Mouse (Mus musculus): Measurements from ENCODE around the gene Ngp. TPM values are rescaled to one million over a fixed set of nuclear protein-coding genes. Genes with fewer than 3 reads are reported as not detected.

Gene Ngp
- polyA plus RNA-seq, 1 experiment from 2014 or later = 0.48 TPM

GRCm38 (mm10) chr9:110408099-110408773, 11.3 kb upstream of the Ngp start, which contains the start of gene Ptpn23:
TSS of gene Ptpn23 (minus strand) at chr9:110408213.
- Histone ChIP-seq H3K4me3 (ENCODE audit: low read depth, low read length) (peak within 1 kb of the TSS; percentile 97), H3K9ac (ENCODE audit: low read length) (peak within 1 kb of the TSS; percentile 77), H3K4me1 (ENCODE audit: control insufficient read depth, insufficient read depth, low read length) (peaks cover 6% of the 10 kb centered on the region), H3K9me3 (ENCODE audit: control insufficient read depth, low read length) (no peaks in the 10 kb centered on the region), H3K27ac (replicated peaks; ENCODE audit: low read depth, low read length) (0 out of 2 replicates have a peak within 1 kb of the TSS, but pooled peaks have one; percentile 4), H3K36me3 (ENCODE audit: control insufficient read depth, insufficient read depth, low read length) (no peaks in the 10 kb centered on the region), H3K27me3 (ENCODE audit: control insufficient read depth, insufficient read depth, low read length) (no peaks in the 10 kb centered on the region), H3K4me2 (ENCODE audit: low read depth, severe bottlenecking) (peak within 1 kb of the TSS; percentile 85)
- under 1% methylated on average over 39 of the region's 39 CpGs for WGBS
- ATAC-seq (ENCODE audit: insufficient number of reproducible peaks, low FRiP score, low TSS enrichment, low read depth) = peak; percentile 95
- peak; percentile 96 for DNase-seq (ENCODE audit: low spot score)

DNA sequence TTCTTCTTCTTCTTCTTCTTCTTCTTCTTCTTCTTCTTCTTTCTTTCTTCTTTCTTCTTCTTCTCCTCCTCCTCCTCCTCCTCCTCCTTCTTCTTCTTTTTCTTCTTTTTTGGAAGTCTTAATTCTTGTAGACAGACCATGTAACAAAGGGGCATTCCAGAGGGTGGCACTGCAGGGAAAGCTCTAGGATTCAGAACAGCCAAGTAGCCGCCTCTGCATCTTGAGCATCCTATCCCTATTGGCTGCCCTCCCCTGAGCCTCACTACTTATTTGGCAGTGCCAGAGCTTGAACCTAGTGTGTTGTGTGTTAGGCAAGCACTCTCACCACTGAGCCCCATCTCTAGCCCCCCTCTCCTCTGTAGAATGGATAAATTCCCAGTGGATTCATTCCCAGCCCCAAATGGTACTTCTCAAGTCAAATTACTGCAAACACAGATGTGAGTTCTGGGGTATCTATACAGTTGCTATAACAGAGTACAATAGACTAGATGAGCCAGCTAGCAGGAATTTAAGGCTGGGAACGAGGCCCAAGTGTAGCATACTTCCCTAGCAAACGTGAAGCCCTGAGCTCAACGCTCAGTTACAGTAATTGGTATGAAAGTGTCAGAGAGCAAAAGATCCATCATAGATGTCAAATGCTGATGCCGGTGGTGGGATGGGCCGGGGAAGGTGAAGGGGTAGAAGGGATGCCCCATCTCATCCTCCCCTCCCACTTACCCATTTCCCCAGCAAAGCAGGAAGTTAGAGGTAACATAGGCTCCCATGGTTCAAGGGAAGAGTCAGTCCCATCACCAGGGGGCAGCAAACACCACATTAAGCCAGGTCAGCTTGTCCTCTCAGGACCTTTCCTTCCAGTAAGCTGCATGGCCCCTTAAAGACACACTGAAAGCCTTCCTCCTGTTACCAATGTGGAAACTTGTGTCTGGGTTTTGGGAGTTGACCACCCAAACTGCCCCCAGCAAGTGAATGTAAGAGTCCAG, 8.3 kb upstream of the Ngp start:
- Histone ChIP-seq H3K4me1 (ENCODE audit: control insufficient read depth, insufficient read depth, low read length) (peaks cover 6% of the 10 kb centered on the region), H3K4me3 (ENCODE audit: low read depth, low read length) (no peak overlapping the region), H3K27me3 (ENCODE audit: control insufficient read depth, insufficient read depth, low read length) (no peaks in the 10 kb centered on the region), H3K4me2 (ENCODE audit: low read depth, severe bottlenecking) (no peak overlapping the region), H3K9ac (ENCODE audit: low read length) (no peak overlapping the region), H3K9me3 (ENCODE audit: control insufficient read depth, low read length) (no peaks in the 10 kb centered on the region), H3K27ac (replicated peaks; ENCODE audit: low read depth, low read length) (no peak overlapping the region), H3K36me3 (ENCODE audit: control insufficient read depth, insufficient read depth, low read length) (no peaks in the 10 kb centered on the region)
- 40% methylated on average over 6 of the region's 6 CpGs for WGBS
- DNase-seq (ENCODE audit: low spot score) (peak; percentile 89), ATAC-seq (ENCODE audit: insufficient number of reproducible peaks, low FRiP score, low TSS enrichment, low read depth) (no peak)

DNA sequence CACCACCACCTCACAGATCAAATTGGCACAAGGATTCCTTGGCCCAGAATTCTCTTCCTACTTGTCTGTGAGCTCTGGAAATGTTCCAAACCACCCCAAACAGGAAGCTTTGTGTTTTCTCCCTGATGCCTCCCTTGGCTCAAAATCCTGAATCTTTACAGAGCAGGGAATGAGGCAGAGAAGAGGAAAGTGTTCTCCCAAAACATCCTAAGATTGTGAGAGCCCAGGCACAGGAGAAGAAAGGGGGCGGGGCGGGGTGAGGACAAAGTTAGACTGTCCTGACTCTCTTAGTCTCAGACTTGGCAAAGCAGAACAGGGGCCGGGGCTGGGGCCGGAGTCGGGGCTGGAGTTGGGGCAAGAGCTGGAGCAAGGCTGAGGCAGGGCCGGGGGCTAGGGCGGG, 6.6 kb upstream of the Ngp start:
- Histone ChIP-seq H3K9ac (ENCODE audit: low read length) (no peak overlapping the region), H3K4me2 (ENCODE audit: low read depth, severe bottlenecking) (no peak overlapping the region), H3K4me3 (ENCODE audit: low read depth, low read length) (no peak overlapping the region), H3K27me3 (ENCODE audit: control insufficient read depth, insufficient read depth, low read length) (no peaks in the 10 kb centered on the region), H3K4me1 (ENCODE audit: control insufficient read depth, insufficient read depth, low read length) (no peaks in the 10 kb centered on the region), H3K9me3 (ENCODE audit: control insufficient read depth, low read length) (no peaks in the 10 kb centered on the region), H3K27ac (replicated peaks; ENCODE audit: low read depth, low read length) (no peak overlapping the region), H3K36me3 (ENCODE audit: control insufficient read depth, insufficient read depth, low read length) (no peaks in the 10 kb centered on the region)
- ATAC-seq (ENCODE audit: insufficient number of reproducible peaks, low FRiP score, low TSS enrichment, low read depth) (no peak), DNase-seq (ENCODE audit: low spot score) (no peak)
- 78% methylated on average over 7 of the region's 7 CpGs for WGBS

GRCm38 (mm10) chr9:110413785-110414184, 5.8 kb upstream of the Ngp start:
- Histone ChIP-seq H3K27ac (replicated peaks; ENCODE audit: low read depth, low read length) (no peak overlapping the region), H3K4me2 (ENCODE audit: low read depth, severe bottlenecking) (no peak overlapping the region), H3K36me3 (ENCODE audit: control insufficient read depth, insufficient read depth, low read length) (no peaks in the 10 kb centered on the region), H3K4me3 (ENCODE audit: low read depth, low read length) (no peak overlapping the region), H3K27me3 (ENCODE audit: control insufficient read depth, insufficient read depth, low read length) (no peaks in the 10 kb centered on the region), H3K9ac (ENCODE audit: low read length) (no peak overlapping the region), H3K9me3 (ENCODE audit: control insufficient read depth, low read length) (no peaks in the 10 kb centered on the region), H3K4me1 (ENCODE audit: control insufficient read depth, insufficient read depth, low read length) (no peaks in the 10 kb centered on the region)
- 60% methylated on average over 9 of the region's 9 CpGs for WGBS
- peak; percentile 70 for DNase-seq (ENCODE audit: low spot score)
- ATAC-seq (ENCODE audit: insufficient number of reproducible peaks, low FRiP score, low TSS enrichment, low read depth) = no peak

DNA sequence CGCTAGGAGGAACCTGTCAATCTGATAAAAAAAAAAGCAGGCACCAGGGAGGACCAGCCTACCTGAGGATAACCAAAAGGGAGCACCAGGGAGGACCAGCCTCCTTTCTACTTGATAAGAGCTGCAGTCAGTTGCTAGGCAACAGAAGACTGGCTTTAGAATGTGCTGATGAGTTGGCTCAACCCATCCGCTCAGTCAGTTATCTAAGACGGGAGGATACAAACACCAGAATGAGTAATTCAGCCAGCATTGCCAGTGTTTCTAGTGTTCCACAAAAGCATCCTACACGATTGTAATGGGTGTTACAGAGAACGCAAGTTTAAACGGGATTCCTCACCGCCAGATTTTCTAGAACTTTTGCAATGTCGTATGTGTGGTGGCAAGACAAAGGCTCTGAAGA, 11.7 kb downstream of the Ngp start:
- DNase-seq (ENCODE audit: low spot score) (no peak), ATAC-seq (ENCODE audit: insufficient number of reproducible peaks, low FRiP score, low TSS enrichment, low read depth) (no peak)
- H3K36me3 ChIP-seq (ENCODE audit: control insufficient read depth, insufficient read depth, low read length) = peaks cover 4% of the 10 kb centered on the region; the same call in 1 of the 2 replicates
- H3K4me1 ChIP-seq (ENCODE audit: control insufficient read depth, insufficient read depth, low read length) = no peaks in the 10 kb centered on the region
- WGBS = 90% methylated on average over 8 of the region's 8 CpGs
- no peak overlapping the region for H3K27ac ChIP-seq (replicated peaks; ENCODE audit: low read depth, low read length)
- H3K9me3 ChIP-seq (ENCODE audit: control insufficient read depth, low read length) = no peaks in the 10 kb centered on the region
- no peak overlapping the region for H3K4me3 ChIP-seq (ENCODE audit: low read depth, low read length)
- no peak overlapping the region for H3K9ac ChIP-seq (ENCODE audit: low read length)
- H3K4me2 ChIP-seq (ENCODE audit: low read depth, severe bottlenecking) = no peak overlapping the region
- no peaks in the 10 kb centered on the region for H3K27me3 ChIP-seq (ENCODE audit: control insufficient read depth, insufficient read depth, low read length)

DNA sequence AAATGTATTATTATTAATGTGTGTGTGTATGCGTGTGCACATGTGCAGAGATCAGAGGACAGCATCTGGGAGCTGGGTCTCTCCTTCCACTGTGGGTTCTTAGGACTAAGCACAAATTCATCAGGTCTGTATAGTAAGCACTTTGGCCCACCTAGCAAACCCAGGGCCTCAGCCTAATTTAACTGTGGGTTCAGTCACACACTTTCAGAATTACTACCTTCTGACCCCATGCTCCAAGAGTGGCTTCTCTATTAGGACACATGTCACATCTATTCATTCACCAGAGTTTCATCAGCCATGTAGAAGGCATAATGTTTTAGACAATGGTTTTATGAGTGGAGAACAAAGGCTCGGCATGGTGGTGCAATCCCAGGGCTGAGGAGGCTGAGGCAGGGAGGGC, 13.5 kb downstream of the Ngp start:
- H3K4me2 ChIP-seq (ENCODE audit: low read depth, severe bottlenecking) = no peak overlapping the region
- no peaks in the 10 kb centered on the region for H3K27me3 ChIP-seq (ENCODE audit: control insufficient read depth, insufficient read depth, low read length)
- no peaks in the 10 kb centered on the region for H3K4me1 ChIP-seq (ENCODE audit: control insufficient read depth, insufficient read depth, low read length)
- no peak for ATAC-seq (ENCODE audit: insufficient number of reproducible peaks, low FRiP score, low TSS enrichment, low read depth)
- no peaks in the 10 kb centered on the region for H3K9me3 ChIP-seq (ENCODE audit: control insufficient read depth, low read length)
- H3K9ac ChIP-seq (ENCODE audit: low read length) = no peak overlapping the region
- WGBS = 94% methylated on average over 2 of the region's 2 CpGs
- H3K36me3 ChIP-seq (ENCODE audit: control insufficient read depth, insufficient read depth, low read length) = peaks cover 4% of the 10 kb centered on the region; the same call in 1 of the 2 replicates
- no peak for DNase-seq (ENCODE audit: low spot score)
- no peak overlapping the region for H3K27ac ChIP-seq (replicated peaks; ENCODE audit: low read depth, low read length)
- no peak overlapping the region for H3K4me3 ChIP-seq (ENCODE audit: low read depth, low read length)

- H3K4me2 ChIP-seq (ENCODE audit: low read depth, severe bottlenecking) = no peak overlapping the region
- H3K9ac ChIP-seq (ENCODE audit: low read length) = no peak overlapping the region
- H3K9me3 ChIP-seq (ENCODE audit: control insufficient read depth, low read length) = no peaks in the 10 kb centered on the region
- no peak overlapping the region for H3K27ac ChIP-seq (replicated peaks; ENCODE audit: low read depth, low read length)
- ATAC-seq (ENCODE audit: insufficient number of reproducible peaks, low FRiP score, low TSS enrichment, low read depth) (no peak), DNase-seq (ENCODE audit: low spot score) (no peak)
- peaks cover 4% of the 10 kb centered on the region; the same call in 1 of the 2 replicates for H3K36me3 ChIP-seq (ENCODE audit: control insufficient read depth, insufficient read depth, low read length)
- no peaks in the 10 kb centered on the region for H3K4me1 ChIP-seq (ENCODE audit: control insufficient read depth, insufficient read depth, low read length)
- no peaks in the 10 kb centered on the region for H3K27me3 ChIP-seq (ENCODE audit: control insufficient read depth, insufficient read depth, low read length)
- WGBS = 95% methylated on average over 11 of the region's 11 CpGs
- no peak overlapping the region for H3K4me3 ChIP-seq (ENCODE audit: low read depth, low read length)
Measured at GRCm38 (mm10) chr9:110436041-110436440, 16.5 kb downstream of the Ngp start.

DNA sequence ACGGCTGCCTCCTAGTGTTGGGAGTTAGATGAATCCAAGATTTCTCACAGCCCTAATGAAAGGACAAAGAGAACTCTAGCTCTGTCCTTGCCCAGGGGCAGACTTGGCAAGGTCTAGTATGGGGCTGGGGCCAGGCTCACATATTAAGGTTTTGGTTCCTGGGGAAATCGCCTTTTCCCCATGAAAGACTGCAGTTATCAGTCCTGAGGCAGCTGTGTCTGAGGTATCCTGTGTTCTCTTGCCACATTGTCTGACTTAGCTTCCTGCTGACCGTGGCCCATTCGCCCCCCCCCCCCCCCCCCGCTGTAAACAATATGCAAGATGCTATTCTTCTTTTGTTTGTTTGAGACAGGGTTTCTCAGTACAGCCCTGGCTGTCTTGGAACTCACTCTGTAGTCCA, 20.5 kb downstream of the Ngp start:
- no peaks in the 10 kb centered on the region for H3K9me3 ChIP-seq (ENCODE audit: control insufficient read depth, low read length)
- H3K27me3 ChIP-seq (ENCODE audit: control insufficient read depth, insufficient read depth, low read length) = no peaks in the 10 kb centered on the region
- no peak overlapping the region for H3K9ac ChIP-seq (ENCODE audit: low read length)
- no peak overlapping the region for H3K27ac ChIP-seq (replicated peaks; ENCODE audit: low read depth, low read length)
- peaks cover 4% of the 10 kb centered on the region; the same call in 1 of the 2 replicates for H3K36me3 ChIP-seq (ENCODE audit: control insufficient read depth, insufficient read depth, low read length)
- ATAC-seq (ENCODE audit: insufficient number of reproducible peaks, low FRiP score, low TSS enrichment, low read depth) = no peak
- H3K4me1 ChIP-seq (ENCODE audit: control insufficient read depth, insufficient read depth, low read length) = no peaks in the 10 kb centered on the region
- H3K4me3 ChIP-seq (ENCODE audit: low read depth, low read length) = no peak overlapping the region
- 71% methylated on average over 5 of the region's 5 CpGs for WGBS
- H3K4me2 ChIP-seq (ENCODE audit: low read depth, severe bottlenecking) = no peak overlapping the region
- no peak for DNase-seq (ENCODE audit: low spot score)

All from limb, embryonic 11.5 days (tissue).